Mouse (Mus musculus) Muller cell, postnatal 12 days (primary cell): Measurements from ENCODE around the gene Cnst.
"Not testable (repeated sequence)": the region's sequence is repeated elsewhere in the genome, so short reads cannot be mapped to it uniquely, and the experiment has no call there.

Source experiments
- DNase-seq: peaks from one replicate; pipeline ENCODE4 v3.0.0-alpha.2; 2015; ENCODE audit errors: inconsistent ontology term

Gene Cnst

GRCm38 (mm10) chr1:179644151-179644550, 98.0 kb downstream of the Cnst start:
- no peak for DNase-seq

- DNase-seq = peak; percentile 74
Measured at GRCm38 (mm10) chr1:179645101-179645979, 99.2 kb downstream of the Cnst start.

GRCm38 (mm10) chr1:179645980-179646268, 99.8 kb downstream of the Cnst start:
- DNase-seq = no peak

- not testable (repeated sequence) for DNase-seq
Measured at GRCm38 (mm10) chr1:179648678-179649077, 102.5 kb downstream of the Cnst start.

GRCm38 (mm10) chr1:179649324-179649723, 103.2 kb downstream of the Cnst start:
- no peak for DNase-seq

- DNase-seq = no peak
Measured at GRCm38 (mm10) chr1:179650284-179650683, 104.1 kb downstream of the Cnst start.

- no peak for DNase-seq
Measured at GRCm38 (mm10) chr1:179651224-179651623, 105.1 kb downstream of the Cnst start.

- no peak for DNase-seq
Measured at GRCm38 (mm10) chr1:179663065-179663464, 116.9 kb downstream of the Cnst start.

GRCm38 (mm10) chr1:179664309-179664930, 118.2 kb downstream of the Cnst start:
- DNase-seq = no peak

GRCm38 (mm10) chr1:179666971-179667370, 120.8 kb downstream of the Cnst start:
- peak; percentile 40 for DNase-seq

- DNase-seq = no peak
Measured at GRCm38 (mm10) chr1:179667450-179667849, 121.3 kb downstream of the Cnst start.

- DNase-seq = peak; percentile 93
Measured at GRCm38 (mm10) chr1:179668013-179668805, 122.0 kb downstream of the Cnst start, which contains the start of gene Sccpdh. Sccpdh (plus strand) TSS chr1:179668210.

- peak; percentile 46 for DNase-seq
Measured at GRCm38 (mm10) chr1:179668836-179669537, 122.8 kb downstream of the Cnst start.

- no peak for DNase-seq
Measured at GRCm38 (mm10) chr1:179674355-179674754, 128.2 kb downstream of the Cnst start.

- DNase-seq = no peak
Measured at GRCm38 (mm10) chr1:179677031-179677430, 130.9 kb downstream of the Cnst start.
